Mouse (Mus musculus): ENCODE data around the gene Ankrd22. TPM values are rescaled to one million over a fixed set of nuclear protein-coding genes. Genes with fewer than 3 reads are reported as not detected.
A peak's percentile ranks its signal among the peaks of the same experiment; 100 is the strongest.

The Ankrd22 gene
- 0.05 and 0.14 TPM in 2 replicates for polyA plus RNA-seq (2015; fragmentation: Nextera tagmentation; extraction: Ambion mirVana)

GRCm38 (mm10) chr19:34165891-34166290, at the start of gene Ankrd22:
Gene Ankrd22 (minus strand): TSS chr19:34166053.
- Histone ChIP-seq H3K27ac (ENCODE audit: low read length) (no peak within 1 kb of the TSS), H3K4me3 (ENCODE audit: low read depth, low read length) (no peak within 1 kb of the TSS), H3K9ac (replicated peaks; ENCODE audit: low read depth) (no peak within 1 kb of the TSS), H3K27me3 (replicated peaks; ENCODE audit: insufficient read depth, low read length) (no peaks in the 10 kb centered on the region), H3K4me2 (replicated peaks; ENCODE audit: low read depth, low read length) (no peak within 1 kb of the TSS), H3K4me1 (ENCODE audit: insufficient read depth, low read depth, low read length) (no peaks in the 10 kb centered on the region; the same call in 1 of the 2 replicates), H3K36me3 (ENCODE audit: insufficient read depth, low read length) (no peaks in the 10 kb centered on the region), H3K9me3 (ENCODE audit: low read length) (no peaks in the 10 kb centered on the region)
- 48% methylated on average over 5 of the region's 5 CpGs for WGBS
- ATAC-seq = peak; percentile 68
- peak; percentile 61 for DNase-seq (ENCODE audit: low spot score)
- TF ChIP-seq EP300 (IDR thresholded peaks at IDR 0.05) (no peak), CTCF (IDR thresholded peaks at IDR 0.05) (no peak)

DNA sequence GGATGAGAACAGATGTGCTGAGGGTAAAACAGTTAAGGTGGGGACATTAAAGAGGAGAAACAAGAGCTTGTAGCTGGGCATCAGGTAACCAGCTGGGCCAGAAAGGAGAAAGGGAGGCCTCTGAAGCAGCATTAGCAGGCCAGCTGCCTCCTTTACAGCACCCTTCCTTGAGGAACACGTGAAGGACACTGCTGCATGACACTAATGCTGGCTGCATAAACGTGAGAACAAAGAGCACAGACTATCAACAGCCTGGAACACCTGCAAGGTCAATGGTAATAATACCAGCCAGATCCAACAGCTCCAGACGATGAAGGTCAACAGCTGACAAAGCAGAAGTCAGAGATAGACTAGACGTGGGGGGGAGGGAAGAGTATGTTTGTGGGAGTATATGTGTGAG, 48.3 kb upstream of the Ankrd22 start:
- WGBS = 47% methylated on average over 4 of the region's 4 CpGs
- H3K4me3 ChIP-seq (ENCODE audit: low read depth, low read length) = no peak overlapping the region
- no peak for TF ChIP-seq CTCF (IDR thresholded peaks at IDR 0.05)
- no peak for TF ChIP-seq EP300 (IDR thresholded peaks at IDR 0.05)
- no peaks in the 10 kb centered on the region for H3K36me3 ChIP-seq (ENCODE audit: insufficient read depth, low read length)
- no peak for DNase-seq (ENCODE audit: low spot score)
- no peak for ATAC-seq
- peaks cover 4% of the 10 kb centered on the region; the same call in 1 of the 2 replicates for H3K4me1 ChIP-seq (ENCODE audit: insufficient read depth, low read depth, low read length)
- H3K27me3 ChIP-seq (replicated peaks; ENCODE audit: insufficient read depth, low read length) = no peaks in the 10 kb centered on the region
- H3K9ac ChIP-seq (replicated peaks; ENCODE audit: low read depth) = no peak overlapping the region
- H3K9me3 ChIP-seq (ENCODE audit: low read length) = no peaks in the 10 kb centered on the region
- H3K27ac ChIP-seq (ENCODE audit: low read length) = no peak overlapping the region
- H3K4me2 ChIP-seq (replicated peaks; ENCODE audit: low read depth, low read length) = no peak overlapping the region

DNA sequence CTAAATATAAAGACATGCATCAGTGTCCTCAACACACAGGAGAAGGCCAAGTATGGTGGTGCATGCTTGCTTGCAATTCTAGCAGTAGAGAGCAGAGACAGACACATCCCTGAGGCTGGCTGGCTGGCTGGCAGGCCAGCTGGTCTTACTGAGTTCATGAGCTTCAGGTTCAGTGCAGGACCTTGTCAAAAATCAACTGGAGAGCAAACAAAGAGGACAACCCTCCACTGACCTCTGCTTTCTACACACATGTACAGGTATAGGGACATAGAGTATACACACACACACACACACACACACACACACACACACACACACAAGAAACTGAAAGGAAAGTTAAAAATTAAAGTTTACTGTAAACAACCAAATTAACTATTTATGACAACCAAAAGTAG, 47.4 kb upstream of the Ankrd22 start:
- DNase-seq (ENCODE audit: low spot score) (no peak), ATAC-seq (no peak)
- H3K9ac ChIP-seq (replicated peaks; ENCODE audit: low read depth) = no peak overlapping the region
- H3K4me1 ChIP-seq (ENCODE audit: insufficient read depth, low read depth, low read length) = peaks cover 4% of the 10 kb centered on the region; the same call in 1 of the 2 replicates
- TF ChIP-seq CTCF (IDR thresholded peaks at IDR 0.05) = no peak
- TF ChIP-seq EP300 (IDR thresholded peaks at IDR 0.05) = no peak
- H3K36me3 ChIP-seq (ENCODE audit: insufficient read depth, low read length) = no peaks in the 10 kb centered on the region
- no peak overlapping the region for H3K4me2 ChIP-seq (replicated peaks; ENCODE audit: low read depth, low read length)
- H3K9me3 ChIP-seq (ENCODE audit: low read length) = no peaks in the 10 kb centered on the region
- no peak overlapping the region for H3K27ac ChIP-seq (ENCODE audit: low read length)
- H3K4me3 ChIP-seq (ENCODE audit: low read depth, low read length) = no peak overlapping the region
- H3K27me3 ChIP-seq (replicated peaks; ENCODE audit: insufficient read depth, low read length) = no peaks in the 10 kb centered on the region

DNA sequence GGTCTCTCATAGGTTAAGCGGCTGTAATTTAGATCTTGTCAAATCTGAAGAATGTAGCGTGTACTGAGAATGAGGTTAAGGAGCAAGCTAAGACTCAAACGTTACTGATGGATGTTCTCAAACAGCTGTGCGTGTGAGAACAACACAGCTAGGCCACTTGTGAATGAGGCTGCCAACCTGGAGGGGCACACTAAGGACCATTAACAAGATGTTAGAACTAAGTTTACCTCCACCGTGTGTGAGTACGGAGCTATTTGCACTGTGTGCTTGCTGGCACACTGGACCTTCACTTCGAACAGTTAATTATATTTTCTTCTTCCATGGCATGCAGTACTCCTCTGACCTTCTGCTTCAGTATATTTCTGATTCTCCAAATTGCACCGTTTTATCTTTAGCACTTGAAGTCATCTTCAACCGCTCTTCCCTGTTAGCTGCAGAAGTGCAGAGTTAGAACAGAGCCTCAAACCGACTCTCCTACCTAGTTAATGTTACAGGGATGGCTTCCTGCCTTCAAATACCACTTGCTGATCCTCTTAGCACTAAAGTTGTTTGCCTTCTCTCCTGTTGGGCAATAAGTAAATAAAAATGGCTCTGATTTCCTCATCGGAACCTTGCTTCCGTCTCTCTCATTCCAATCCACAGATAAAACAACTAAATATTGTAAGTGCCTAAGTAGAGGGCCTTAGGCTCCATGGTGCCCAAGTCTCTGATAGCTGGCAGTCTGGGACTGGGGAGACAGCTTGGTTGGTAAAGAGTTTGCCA, 46.8 kb upstream of the Ankrd22 start:
- H3K4me2 ChIP-seq (replicated peaks; ENCODE audit: low read depth, low read length) = no peak overlapping the region
- H3K4me3 ChIP-seq (ENCODE audit: low read depth, low read length) = no peak overlapping the region
- H3K27ac ChIP-seq (ENCODE audit: low read length) = no peak overlapping the region
- peaks cover 4% of the 10 kb centered on the region; the same call in 1 of the 2 replicates for H3K4me1 ChIP-seq (ENCODE audit: insufficient read depth, low read depth, low read length)
- peak; percentile 89 for ATAC-seq
- no peaks in the 10 kb centered on the region for H3K36me3 ChIP-seq (ENCODE audit: insufficient read depth, low read length)
- H3K27me3 ChIP-seq (replicated peaks; ENCODE audit: insufficient read depth, low read length) = no peaks in the 10 kb centered on the region
- H3K9me3 ChIP-seq (ENCODE audit: low read length) = no peaks in the 10 kb centered on the region
- no peak for TF ChIP-seq CTCF (IDR thresholded peaks at IDR 0.05)
- peak; percentile 74 for TF ChIP-seq EP300 (IDR thresholded peaks at IDR 0.05)
- H3K9ac ChIP-seq (replicated peaks; ENCODE audit: low read depth) = no peak overlapping the region
- DNase-seq (ENCODE audit: low spot score) = peak; percentile 81
- WGBS = 51% methylated on average over 12 of the region's 12 CpGs

- ATAC-seq = no peak
- Histone ChIP-seq H3K4me3 (ENCODE audit: low read depth, low read length) (no peak overlapping the region), H3K27ac (ENCODE audit: low read length) (no peak overlapping the region), H3K9ac (replicated peaks; ENCODE audit: low read depth) (no peak overlapping the region), H3K9me3 (ENCODE audit: low read length) (no peaks in the 10 kb centered on the region), H3K27me3 (replicated peaks; ENCODE audit: insufficient read depth, low read length) (no peaks in the 10 kb centered on the region), H3K4me1 (ENCODE audit: insufficient read depth, low read depth, low read length) (peaks cover 4% of the 10 kb centered on the region; the same call in 1 of the 2 replicates), H3K4me2 (replicated peaks; ENCODE audit: low read depth, low read length) (no peak overlapping the region), H3K36me3 (ENCODE audit: insufficient read depth, low read length) (no peaks in the 10 kb centered on the region)
- 67% methylated on average over 2 of the region's 2 CpGs for WGBS
- DNase-seq (ENCODE audit: low spot score) = no peak
- TF ChIP-seq EP300 (IDR thresholded peaks at IDR 0.05) (no peak), CTCF (IDR thresholded peaks at IDR 0.05) (no peak)
These were observed 45.0 kb upstream of the Ankrd22 start for GRCm38 (mm10) chr19:34210841-34211240.

DNA sequence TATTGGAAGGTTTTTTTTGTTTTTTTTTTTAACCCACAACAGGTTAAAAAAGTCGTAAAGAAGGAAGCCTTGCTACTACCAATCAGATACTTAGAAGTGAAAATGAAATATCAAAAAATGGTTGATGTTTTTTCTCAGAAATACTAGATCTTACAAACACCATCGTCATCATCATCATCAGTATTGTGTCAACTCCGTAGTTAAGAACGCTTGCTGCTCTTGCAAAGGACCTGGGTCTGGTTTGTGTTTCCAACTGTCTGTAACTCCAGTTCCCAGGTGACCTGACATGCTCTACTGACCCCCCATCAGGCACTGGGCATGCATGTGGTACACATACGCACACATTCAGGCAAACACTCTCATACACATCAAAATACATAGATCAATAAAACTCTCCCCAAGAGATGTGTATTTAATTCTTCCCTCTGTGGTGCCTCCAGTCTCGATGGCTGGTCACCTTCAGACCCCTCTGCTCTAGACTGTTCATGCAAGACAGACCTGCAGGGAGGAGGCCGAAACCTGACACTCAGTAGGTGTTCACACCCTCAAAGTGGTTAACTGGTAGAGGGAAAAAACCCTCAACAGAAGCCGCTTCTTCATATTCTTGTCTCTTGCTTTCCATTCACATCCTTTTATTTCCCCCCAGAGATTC, 44.2 kb upstream of the Ankrd22 start:
- no peaks in the 10 kb centered on the region for H3K27me3 ChIP-seq (replicated peaks; ENCODE audit: insufficient read depth, low read length)
- H3K9ac ChIP-seq (replicated peaks; ENCODE audit: low read depth) = no peak overlapping the region
- peaks cover 4% of the 10 kb centered on the region; the same call in 1 of the 2 replicates for H3K4me1 ChIP-seq (ENCODE audit: insufficient read depth, low read depth, low read length)
- WGBS = 88% methylated on average over 8 of the region's 8 CpGs
- H3K36me3 ChIP-seq (ENCODE audit: insufficient read depth, low read length) = no peaks in the 10 kb centered on the region
- no peak overlapping the region for H3K4me2 ChIP-seq (replicated peaks; ENCODE audit: low read depth, low read length)
- TF ChIP-seq CTCF (IDR thresholded peaks at IDR 0.05) (no peak), EP300 (IDR thresholded peaks at IDR 0.05) (no peak)
- DNase-seq (ENCODE audit: low spot score) (no peak), ATAC-seq (no peak)
- no peak overlapping the region for H3K4me3 ChIP-seq (ENCODE audit: low read depth, low read length)
- H3K27ac ChIP-seq (ENCODE audit: low read length) = no peak overlapping the region
- no peaks in the 10 kb centered on the region for H3K9me3 ChIP-seq (ENCODE audit: low read length)
